Mouse (Mus musculus) E14TG2a.4 (cell line): Measurements from ENCODE around the gene Crnkl1.

ENCODE experiments used
- CTCF ChIP-seq: conservative IDR thresholded peaks from 2 replicates; pipeline ENCODE4 v1.5.1; 2014; ENCODE audit warnings: low read length
- NANOG ChIP-seq: IDR thresholded peaks from 2 replicates; pipeline ENCODE4 v1.6.1; 2014; ENCODE audit warnings: borderline replicate concordance, low read length, mixed read lengths
- POU5F1 ChIP-seq: IDR thresholded peaks from 2 replicates; pipeline ENCODE4 v1.6.1; 2014; ENCODE audit warnings: low read length, borderline replicate concordance

GRCm38 (mm10) chr2:145961861-145962260 is 27.0 kb upstream of the Crnkl1 start:
- TF ChIP-seq CTCF, result no peak
- no peak for TF ChIP-seq NANOG
- TF ChIP-seq POU5F1, result no peak
